8 mouse cellular contexts compared by ENCODE assay signal in the genomic region with DNA sequence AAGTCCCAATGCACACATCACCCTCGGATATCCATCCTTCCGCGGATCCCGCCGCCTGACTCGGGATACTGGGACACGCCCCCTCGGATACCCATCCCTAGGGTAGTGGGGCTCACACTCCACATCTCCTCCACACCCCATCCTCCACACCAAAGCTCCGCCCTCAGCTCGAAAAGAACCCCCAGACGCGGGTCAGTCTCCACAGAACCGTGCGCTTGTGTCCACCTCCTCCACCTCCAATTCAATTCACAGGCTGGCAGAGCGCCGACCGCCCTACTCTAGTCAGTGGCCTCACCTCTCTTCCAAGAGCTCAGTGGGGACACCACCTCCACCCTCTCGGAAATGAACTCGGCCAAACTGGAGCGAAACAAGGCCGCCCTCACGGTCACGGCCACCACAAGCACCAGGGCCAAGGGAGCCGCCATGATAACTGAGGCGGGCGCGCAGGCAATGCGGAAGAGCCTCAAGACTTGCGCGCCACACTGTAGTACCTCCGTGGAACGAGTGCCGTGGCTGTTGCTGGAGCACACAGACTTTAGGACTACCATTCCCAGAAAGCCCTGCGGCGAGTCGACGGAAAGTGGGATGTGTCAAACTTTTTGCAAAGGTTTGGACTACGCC. TPM values are rescaled to one million over a fixed set of nuclear protein-coding genes. Genes with fewer than 3 reads are reported as not detected.
A peak's percentile ranks its signal among the peaks of the same experiment; 100 is the strongest.
DNase-seq lines count a peak whose midpoint lies in the region; ATAC-seq and TF ChIP-seq lines count a peak whose summit lies in the region.

Gene Pigu, minus strand, starts transcription at position 460 of the 621 bp plus-strand sequence.

- 0 out of 2 replicates have a peak, but pooled peaks cover 5% of the 10 kb centered on the region for H3K27me3 ChIP-seq in G1E (ENCODE audit: insufficient read depth, low read length)
- peaks cover 3% of the 10 kb centered on the region; the same call in 1 of the 2 replicates for H3K27me3 ChIP-seq in forebrain, embryonic 16.5 days (replicated peaks; ENCODE audit: control insufficient read depth, insufficient read depth, low read length)
- no peaks in the 10 kb centered on the region for H3K27me3 ChIP-seq in lung, embryonic 14.5 days (ENCODE audit: insufficient read depth, low read length)
- H3K27me3 ChIP-seq in thymus, adult 2 months (ENCODE audit: control insufficient read depth, insufficient read depth, low read length) = no peaks in the 10 kb centered on the region

- TF ChIP-seq POLR2A in olfactory bulb, adult 2 months (IDR thresholded peaks at IDR 0.05; ENCODE audit: insufficient read depth, low read depth, low read length) = no peak
- no peak for TF ChIP-seq POLR2A in thymus, adult 2 months (IDR thresholded peaks at IDR 0.05; ENCODE audit: control insufficient read depth, extremely low read depth, insufficient read depth, low read length, poor library complexity)

- H3K9me3 ChIP-seq in G1E (replicated peaks) = no peaks in the 10 kb centered on the region
- no peaks in the 10 kb centered on the region for H3K9me3 ChIP-seq in forebrain, embryonic 16.5 days (ENCODE audit: control insufficient read depth, low read length)
- H3K9me3 ChIP-seq in lung, embryonic 14.5 days (ENCODE audit: low read depth, low read length) = no peaks in the 10 kb centered on the region

- peaks cover 14% of the 10 kb centered on the region for H3K4me1 ChIP-seq in G1E (ENCODE audit: insufficient read depth, low read depth, low read length)
- peaks cover 15% of the 10 kb centered on the region for H3K4me1 ChIP-seq in forebrain, embryonic 16.5 days (replicated peaks; ENCODE audit: control insufficient read depth, insufficient read depth, low read length)
- no peaks in the 10 kb centered on the region for H3K4me1 ChIP-seq in lung, embryonic 14.5 days (ENCODE audit: insufficient read depth)
- H3K4me1 ChIP-seq in olfactory bulb, adult 2 months (ENCODE audit: control insufficient read depth, insufficient read depth, low read length) = no peaks in the 10 kb centered on the region
- H3K4me1 ChIP-seq in thymus, adult 2 months (replicated peaks; ENCODE audit: control insufficient read depth, insufficient read depth, low read length) = peaks cover 5% of the 10 kb centered on the region

- peak within 1 kb of the TSS; percentile 74 for H3K27ac ChIP-seq in forebrain, embryonic 16.5 days (ENCODE audit: low read length)
- H3K27ac ChIP-seq in layer of hippocampus, adult 2 months = peak within 1 kb of the TSS; percentile 79
- peak within 1 kb of the TSS; percentile 65; the same call in 1 of the 2 replicates for H3K27ac ChIP-seq in lung, embryonic 14.5 days (ENCODE audit: low read depth)
- H3K27ac ChIP-seq in olfactory bulb, adult 2 months (ENCODE audit: insufficient read depth, low read depth, low read length) = peak within 1 kb of the TSS; percentile 54; the same call in 1 of the 2 replicates
- H3K27ac ChIP-seq in thymus, adult 2 months (ENCODE audit: control insufficient read depth, insufficient read depth, low read length) = no peak within 1 kb of the TSS

- H3K4me3 ChIP-seq in G1E (ENCODE audit: low read depth, low read length) = peak within 1 kb of the TSS; percentile 89
- peak within 1 kb of the TSS; percentile 70 for H3K4me3 ChIP-seq in forebrain, embryonic 16.5 days (replicated peaks; ENCODE audit: low read length)
- peak within 1 kb of the TSS; percentile 96 for H3K4me3 ChIP-seq in layer of hippocampus, adult 2 months
- peak within 1 kb of the TSS; percentile 79 for H3K4me3 ChIP-seq in lung, embryonic 14.5 days (ENCODE audit: low read depth, low read length)
- peak within 1 kb of the TSS; percentile 91 for H3K4me3 ChIP-seq in olfactory bulb, adult 2 months (ENCODE audit: insufficient read depth, low read depth, low read length)
- peak within 1 kb of the TSS; percentile 52 for H3K4me3 ChIP-seq in thymus, adult 2 months (ENCODE audit: control insufficient read depth, insufficient read depth, low read length)

- DNase-seq in G1E (ENCODE audit: low spot score) = peak; percentile 85
- peak; percentile 95 to 96 for DNase-seq in cerebellum, adult 18-20 months
- DNase-seq in heart, postnatal 36 days = peak; percentile 89 to 91
- DNase-seq in layer of hippocampus, adult 2 months (ENCODE audit: low spot score in 2 of 2) = peak; percentile 91 to 97
- peak; percentile 98 for DNase-seq in lung, embryonic 14.5 days
- DNase-seq in thymus, adult 2 months = peak; percentile 94

- TF ChIP-seq CTCF in G1E (IDR thresholded peaks at IDR 0.05; ENCODE audit: low read depth, low read length) = no peak
- TF ChIP-seq CTCF in layer of hippocampus, adult 2 months (conservative IDR thresholded peaks at IDR 0.05) = no peak; the same call in 1 of the 2 replicates
- TF ChIP-seq CTCF in lung, embryonic 14.5 days (IDR thresholded peaks at IDR 0.05; ENCODE audit: low read depth) = no peak
- TF ChIP-seq CTCF in olfactory bulb, adult 2 months (IDR thresholded peaks at IDR 0.05; ENCODE audit: insufficient read depth, low read depth, low read length) = no peak
- no peak for TF ChIP-seq CTCF in thymus, adult 2 months (IDR thresholded peaks at IDR 0.05; ENCODE audit: borderline replicate concordance, control insufficient read depth, extremely low read depth, insufficient read depth, low read length, poor library complexity)

- H3K4me2 ChIP-seq in forebrain, embryonic 16.5 days (ENCODE audit: low read length) = peak within 1 kb of the TSS; percentile 87
- H3K4me2 ChIP-seq in lung, embryonic 14.5 days = peak within 1 kb of the TSS; percentile 79

- intact Hi-C loops in heart, postnatal 36 days (cut with DNase I) = no loop called here

- peak; percentile 99 for ATAC-seq in G1E (ENCODE audit: extremely low read depth, insufficient number of reproducible peaks, low FRiP score, poor library complexity, severe bottlenecking)
- peak; percentile 100 for ATAC-seq in forebrain, embryonic 16.5 days
- ATAC-seq in lung, embryonic 14.5 days (ENCODE audit: insufficient read depth) = peak; percentile 99

- under 1% methylated on average over 38 of the region's 38 CpGs for WGBS in forebrain, embryonic 16.5 days
- WGBS in lung, embryonic 14.5 days = under 1% methylated on average over 38 of the region's 38 CpGs
- under 1% methylated on average over 38 of the region's 38 CpGs for WGBS in olfactory bulb, adult 2 months
- WGBS in thymus, adult 2 months = under 1% methylated on average over 38 of the region's 38 CpGs

- peaks cover 6% of the 10 kb centered on the region for H3K36me3 ChIP-seq in G1E (replicated peaks)
- H3K36me3 ChIP-seq in forebrain, embryonic 16.5 days (ENCODE audit: control insufficient read depth, insufficient read depth) = no peaks in the 10 kb centered on the region
- H3K36me3 ChIP-seq in lung, embryonic 14.5 days (ENCODE audit: insufficient read depth) = no peaks in the 10 kb centered on the region
- no peaks in the 10 kb centered on the region for H3K36me3 ChIP-seq in thymus, adult 2 months (ENCODE audit: control insufficient read depth, insufficient read depth, low read length)

- peak within 1 kb of the TSS; percentile 67 for H3K9ac ChIP-seq in forebrain, embryonic 16.5 days (replicated peaks; ENCODE audit: low read depth, low read length)
- peak within 1 kb of the TSS; percentile 74 for H3K9ac ChIP-seq in lung, embryonic 14.5 days

RNA-seq across cellular contexts. Expression of gene Pigu, which starts in this region (rescaled TPM):
- 43.3 and 49.1 TPM in 2 replicates for total RNA-seq in G1E (2014; fragmentation: Nextera tagmentation)
- 28.5 TPM in 2 replicates for total RNA-seq in G1E (2017)
- polyA plus RNA-seq in G1E (2012) = 12.3 and 13.0 TPM in 2 replicates
- polyA plus RNA-seq in forebrain, embryonic 16.5 days (2015; fragmentation: Nextera tagmentation; extraction: Ambion mirVana) = 53.4 and 60.4 TPM in 2 replicates
- 10 to 100 TPM; 26.8 to 28.7 TPM for total RNA-seq in heart, postnatal 36 days (2021)
- 10 to 100 TPM; 26.3 to 26.6 TPM for total RNA-seq in layer of hippocampus, adult 2 months (2021)
- 52.0 and 54.0 TPM in 2 replicates for polyA plus RNA-seq in lung, embryonic 14.5 days (2014; fragmentation: Nextera tagmentation; extraction: Ambion mirVana)
- not detected in 2 replicates for polyA plus RNA-seq in olfactory bulb, adult 2 months (2012; ENCODE audit: insufficient read depth, insufficient read length, low replicate concordance, missing spikeins)
- polyA plus RNA-seq in thymus, adult 2 months (2012; rRNA removed) = 40.2 and 45.7 TPM in 2 replicates
